Mouse (Mus musculus) ZHBTc4 (cell line): ENCODE measurements around the gene Exoc3l.

Source experiments
- DNase-seq: peaks from one replicate; pipeline ENCODE4 v3.0.0-alpha.2; 2011; ENCODE audit warnings: low read depth, low spot score

The Exoc3l gene

DNA sequence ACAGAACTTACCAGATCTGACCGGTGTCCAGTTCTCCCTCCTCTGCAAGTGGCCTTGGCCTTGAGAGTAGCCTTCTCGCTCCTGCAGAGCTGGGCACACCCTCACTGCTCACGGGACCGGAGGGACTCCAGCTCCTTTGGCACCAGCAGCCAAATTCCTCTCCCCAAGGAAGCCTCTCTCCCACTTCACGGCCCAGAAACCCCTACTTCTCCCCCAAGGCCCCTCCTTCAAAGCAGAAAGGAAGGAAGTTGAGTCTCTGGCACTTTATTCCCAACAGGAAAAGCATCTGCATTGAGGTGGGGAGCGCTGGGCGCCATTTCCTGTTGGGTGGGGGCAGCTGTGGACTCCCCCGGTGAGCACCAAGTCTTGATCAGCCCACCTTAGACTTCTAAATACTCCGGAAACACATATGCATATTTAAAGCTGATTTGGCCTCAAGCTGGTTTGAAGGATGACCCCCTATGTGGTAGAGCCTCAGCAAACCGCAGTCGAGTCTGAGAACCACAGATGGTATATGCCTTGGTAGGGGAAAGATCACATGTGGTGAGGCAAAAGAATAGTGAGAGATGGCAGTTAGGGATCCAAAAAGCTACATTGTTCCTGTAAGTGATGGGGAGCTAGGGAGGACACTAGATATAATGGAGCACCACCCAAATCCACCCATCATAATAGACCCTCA is at the start of gene Exoc3l:
Gene Exoc3l (minus strand): TSS at position 207 of the 679 bp plus-strand sequence.
- DNase-seq, result no peak

DNA sequence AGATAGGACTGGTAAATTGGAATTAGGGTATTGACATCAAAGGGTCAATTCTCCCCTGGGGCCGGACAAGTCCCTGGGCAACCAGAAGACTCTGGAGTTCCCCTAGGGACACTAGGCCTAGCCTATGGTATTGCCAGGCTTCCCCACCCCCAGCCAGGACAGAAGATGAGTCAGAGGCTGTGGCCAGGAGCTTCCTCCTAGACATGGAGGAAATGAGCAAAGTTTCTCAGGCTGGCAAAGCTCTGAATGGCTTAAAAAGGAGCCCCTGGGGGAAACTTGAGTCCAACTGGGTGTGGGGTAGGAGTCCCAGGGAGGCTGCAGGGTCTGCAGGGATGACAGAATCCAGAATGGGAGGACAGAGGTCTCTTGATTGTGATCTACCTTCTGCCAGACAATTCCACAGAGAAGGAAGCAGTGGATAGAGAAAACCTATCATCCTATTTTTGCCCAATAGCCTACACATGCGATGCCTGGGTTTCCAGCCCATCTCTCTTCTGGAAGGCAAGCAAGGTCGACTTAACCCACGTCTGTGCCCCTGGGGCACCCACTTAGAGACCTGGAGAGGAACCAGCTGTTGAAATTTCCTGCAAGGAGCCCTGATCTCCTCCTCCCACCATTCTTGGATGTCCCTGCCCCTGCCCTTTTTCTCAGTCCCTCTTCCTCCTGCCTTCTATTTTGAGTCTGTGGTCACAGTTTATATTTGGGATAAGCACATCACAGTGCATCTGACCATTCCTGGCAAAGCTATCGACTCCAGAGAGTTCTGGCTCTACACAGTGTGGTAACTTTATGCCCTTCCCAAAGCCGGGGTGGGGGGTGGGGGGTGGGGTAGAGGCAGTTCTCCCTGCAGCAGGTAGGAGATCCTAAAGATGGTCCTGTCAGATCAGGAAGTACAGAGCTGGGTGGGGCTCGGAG is 49.4 kb upstream of the Exoc3l start:
- DNase-seq, result no peak

DNA sequence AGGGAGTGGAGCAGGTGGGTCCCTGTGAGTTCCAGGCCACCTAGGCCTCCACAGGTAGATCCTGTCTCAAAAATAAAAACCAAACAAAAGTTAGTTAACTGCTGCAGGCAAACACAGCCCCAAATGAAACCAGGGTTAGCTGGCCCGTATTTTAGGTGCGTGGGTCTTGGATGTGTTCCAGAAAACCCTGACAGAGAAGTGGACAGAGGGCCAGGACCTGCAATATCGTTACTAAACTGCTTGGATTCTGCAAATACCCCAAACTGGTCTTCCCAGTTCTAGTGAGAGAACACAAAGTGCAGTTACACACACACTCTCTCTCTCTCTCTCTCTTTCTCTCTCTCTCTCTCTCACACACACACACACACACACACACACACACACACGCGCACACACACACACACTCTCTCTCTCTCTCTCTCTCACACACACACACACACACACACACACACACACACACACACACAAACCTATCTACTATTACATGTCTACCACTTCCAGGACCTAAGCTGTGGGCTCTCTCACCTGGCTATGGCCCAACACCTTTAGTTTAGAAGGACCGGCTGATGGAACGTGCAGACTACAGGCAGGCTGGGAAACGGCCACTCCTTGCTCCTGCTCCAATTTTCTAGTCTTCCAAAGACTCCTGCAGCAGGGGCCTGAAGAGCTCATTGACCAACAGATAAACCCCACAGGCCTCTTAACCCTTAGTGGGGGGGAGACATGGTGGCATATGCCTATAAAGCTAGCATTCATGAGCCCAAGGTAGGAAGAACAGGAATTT is 48.1 kb upstream of the Exoc3l start:
- DNase-seq, result no peak

DNA sequence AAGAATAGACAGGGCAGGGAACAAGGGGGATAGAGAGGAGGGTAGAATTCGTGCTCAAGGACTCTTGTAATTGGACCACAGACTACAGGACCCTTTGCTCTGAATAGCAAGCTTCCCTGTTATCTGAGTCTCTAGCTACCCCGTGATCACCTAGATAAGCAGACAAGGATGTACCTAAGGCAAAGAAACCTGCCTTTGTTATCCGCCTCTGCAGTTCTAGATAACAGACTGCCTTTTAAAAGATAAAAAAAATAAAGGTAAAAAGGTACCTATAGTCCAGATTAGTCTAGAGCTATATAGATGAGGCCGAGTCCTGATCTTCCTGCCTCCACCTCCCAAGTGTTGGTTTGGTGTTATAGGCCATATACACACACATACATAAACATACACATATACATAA is 46.9 kb upstream of the Exoc3l start:
- DNase-seq, result no peak

DNA sequence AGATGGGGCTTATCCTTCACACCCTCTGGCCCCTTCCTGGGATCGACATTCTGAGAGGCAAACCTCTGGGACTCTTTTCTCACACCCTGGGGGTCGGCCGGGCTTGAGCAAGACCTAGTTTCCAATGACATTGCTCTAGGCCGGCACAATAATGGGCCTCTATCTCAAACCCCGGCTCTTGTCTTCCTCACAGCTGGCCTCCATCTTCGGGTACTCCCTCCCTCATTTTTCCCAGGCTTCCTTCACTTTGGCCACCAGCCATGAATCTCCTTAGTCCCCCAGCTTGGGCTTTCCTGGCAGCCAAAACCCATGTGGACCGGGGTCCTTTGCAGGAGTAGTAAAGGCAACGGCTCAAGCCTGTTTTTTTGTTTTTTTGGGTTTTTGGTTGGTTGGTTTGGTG is 45.5 kb upstream of the Exoc3l start:
- no peak for DNase-seq

DNA sequence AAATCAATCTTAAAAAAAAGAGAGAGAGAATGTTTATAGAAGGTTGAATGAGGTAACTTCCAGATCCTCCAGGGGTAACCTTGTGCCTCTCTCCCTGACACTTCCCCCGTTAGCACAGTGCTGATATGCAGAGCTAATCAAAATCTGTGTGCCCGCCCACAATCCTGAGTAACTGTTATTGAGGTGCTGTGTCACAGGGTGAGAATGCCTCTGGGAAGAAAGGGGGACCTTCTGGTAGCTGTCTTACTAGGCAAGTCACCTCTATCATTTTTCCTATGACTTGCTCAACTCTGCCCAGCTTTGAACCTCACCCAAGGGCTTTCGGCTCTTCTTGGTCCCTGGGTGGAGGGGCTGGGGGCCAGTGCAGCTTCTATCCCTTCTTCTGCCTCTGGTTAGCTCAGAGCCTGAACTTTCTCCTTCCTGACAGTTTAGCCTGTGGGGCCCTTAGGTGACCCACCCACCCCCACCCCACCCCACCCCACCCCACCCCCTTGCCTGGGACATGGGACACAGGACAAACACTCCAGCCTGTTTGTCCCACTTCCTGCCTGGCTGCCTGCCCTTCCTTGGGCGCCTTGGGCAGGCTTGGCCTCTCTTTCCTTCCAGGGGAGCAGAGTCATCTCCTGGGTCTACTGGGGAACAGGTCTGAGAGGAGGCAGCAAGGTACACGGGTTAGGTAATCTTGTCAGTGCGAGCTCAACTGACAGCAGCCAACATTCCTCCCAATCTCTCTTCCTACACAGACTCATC is 44.2 kb upstream of the Exoc3l start:
- no peak for DNase-seq

DNA sequence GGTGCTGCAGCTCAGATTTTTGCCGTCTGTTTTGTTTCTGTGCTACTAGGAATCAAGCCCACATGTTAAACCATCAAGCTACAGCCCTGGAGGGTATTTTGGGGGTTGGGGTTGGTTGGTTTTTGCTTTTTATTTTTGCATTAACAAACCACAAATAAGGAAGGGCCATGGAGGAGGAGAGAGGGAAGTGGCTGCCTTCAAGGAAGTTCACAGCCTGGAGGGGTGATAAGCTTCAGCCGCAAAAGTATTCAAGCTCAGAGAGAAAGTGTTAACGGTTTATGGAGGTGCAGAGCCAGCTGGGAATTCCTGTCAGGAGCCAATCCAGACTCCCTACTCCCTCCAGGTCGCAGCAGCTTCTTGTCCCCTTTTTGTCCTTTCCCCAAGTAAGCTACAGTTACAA is 43.1 kb upstream of the Exoc3l start:
- no peak for DNase-seq

DNA sequence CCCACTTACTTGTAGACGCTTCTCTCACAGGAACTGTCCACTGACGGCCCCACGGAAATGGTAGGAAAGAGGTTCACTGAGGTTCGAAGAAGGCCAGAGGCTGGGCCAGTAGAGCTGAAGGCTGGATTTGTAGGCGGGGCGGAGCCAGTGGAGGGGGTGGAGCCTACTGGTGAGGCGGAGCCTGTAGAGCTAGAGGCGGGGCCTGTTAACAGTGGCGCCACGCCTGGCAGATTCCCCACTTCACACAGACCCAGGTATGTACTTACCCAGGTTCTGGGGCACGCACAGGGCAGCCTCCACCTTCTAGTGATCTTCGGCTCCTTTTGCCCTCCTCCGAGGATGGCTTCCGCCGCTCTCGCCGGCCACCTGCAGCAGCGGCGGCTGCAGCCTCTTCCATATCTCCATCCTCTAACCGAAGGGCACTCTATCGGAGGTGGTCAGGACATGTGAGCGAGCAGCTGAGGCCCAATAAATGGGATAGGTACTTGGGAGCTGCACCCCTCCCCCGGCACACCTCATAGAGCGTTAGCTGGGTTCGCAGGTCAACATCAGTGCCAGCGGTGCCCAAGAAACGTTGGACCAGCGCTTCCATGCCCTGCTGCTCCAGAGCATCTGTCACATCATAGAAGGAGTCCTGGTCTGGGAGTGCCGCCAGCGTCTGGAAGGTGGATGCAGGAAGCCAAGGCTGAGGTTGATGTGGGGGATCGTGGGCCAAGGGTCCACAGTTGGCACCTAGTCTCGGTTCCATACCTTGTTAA is 40.7 kb upstream of the Exoc3l start:
- DNase-seq, result peak; percentile 90

DNA sequence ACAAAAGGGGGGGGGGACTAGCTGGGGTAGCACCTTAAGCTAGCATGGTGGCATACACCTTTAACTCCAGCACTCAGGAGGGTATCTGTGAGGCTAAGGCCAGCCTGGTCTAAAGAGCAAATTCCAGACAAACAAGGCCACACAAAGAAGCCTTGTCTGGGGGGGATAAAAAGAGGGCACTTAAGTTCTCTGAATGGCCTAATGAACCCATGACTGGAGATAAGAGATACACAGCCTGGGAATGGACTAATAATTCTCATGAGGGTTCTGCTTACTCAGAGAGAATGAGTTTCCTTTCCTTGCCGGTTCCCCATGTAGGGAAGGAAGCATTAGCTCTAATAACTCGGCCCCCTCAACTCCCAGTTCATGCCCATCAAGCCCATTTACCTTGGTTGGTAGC is 36.6 kb upstream of the Exoc3l start:
- no peak for DNase-seq

DNA sequence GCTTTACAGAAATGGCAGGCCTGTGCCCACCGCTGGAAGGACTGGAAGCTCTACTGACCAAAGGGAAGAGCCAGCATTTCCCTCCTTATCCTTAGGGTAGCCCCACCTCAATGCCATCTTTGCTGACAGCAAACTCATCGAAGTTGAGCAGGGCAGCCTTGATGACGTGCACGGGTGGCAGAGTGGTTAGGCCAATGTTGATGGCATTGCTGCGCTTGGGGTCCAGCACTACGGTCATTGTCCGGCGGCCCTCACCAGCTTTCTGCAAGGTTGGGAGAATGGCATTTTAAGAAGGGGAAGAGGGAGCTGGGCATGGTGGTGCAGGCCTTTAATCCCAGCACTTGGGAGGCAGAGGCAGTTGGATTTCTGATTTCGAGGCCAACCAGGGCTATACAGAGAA is 36.0 kb upstream of the Exoc3l start:
- no peak for DNase-seq

DNA sequence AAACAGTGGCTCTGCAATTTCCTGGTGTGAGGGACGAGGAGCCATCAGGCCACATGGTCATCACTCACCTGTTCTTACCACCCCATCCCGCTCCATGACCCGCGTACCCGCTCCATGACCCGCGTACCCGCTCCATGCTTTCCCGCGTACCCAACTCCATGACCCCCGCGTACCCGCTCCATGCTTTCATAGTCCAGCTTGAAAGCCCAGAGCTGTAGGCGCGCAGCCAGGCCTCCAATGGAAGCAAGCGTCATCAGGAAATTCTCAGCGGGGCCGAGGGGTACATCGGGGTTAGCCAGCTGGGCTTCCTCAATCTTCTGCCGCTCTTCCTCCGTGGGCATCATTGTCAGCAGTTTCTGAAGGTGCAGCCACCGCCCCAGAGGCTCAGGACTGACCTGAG is 35.6 kb upstream of the Exoc3l start:
- DNase-seq, result no peak

DNA sequence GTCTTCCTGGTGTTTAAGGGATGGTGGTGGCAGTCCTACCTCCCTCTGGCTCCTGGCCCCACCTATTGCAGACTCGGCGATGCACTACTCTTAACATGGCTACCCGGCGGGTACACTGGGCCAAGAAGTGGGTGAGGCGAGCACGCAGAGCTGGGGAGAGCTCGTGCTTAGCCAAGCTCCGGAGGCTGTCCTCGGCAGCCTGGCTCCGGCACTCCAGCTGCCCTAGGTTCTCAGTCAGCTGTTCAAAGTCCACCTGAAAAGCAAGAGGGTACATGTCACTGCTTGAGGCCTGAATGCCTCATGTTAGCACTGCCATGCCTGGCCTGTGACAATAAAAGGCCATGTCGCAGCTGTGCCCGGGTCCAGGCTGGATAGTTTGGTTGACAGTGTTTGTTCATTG is 34.4 kb upstream of the Exoc3l start:
- DNase-seq, result no peak

DNA sequence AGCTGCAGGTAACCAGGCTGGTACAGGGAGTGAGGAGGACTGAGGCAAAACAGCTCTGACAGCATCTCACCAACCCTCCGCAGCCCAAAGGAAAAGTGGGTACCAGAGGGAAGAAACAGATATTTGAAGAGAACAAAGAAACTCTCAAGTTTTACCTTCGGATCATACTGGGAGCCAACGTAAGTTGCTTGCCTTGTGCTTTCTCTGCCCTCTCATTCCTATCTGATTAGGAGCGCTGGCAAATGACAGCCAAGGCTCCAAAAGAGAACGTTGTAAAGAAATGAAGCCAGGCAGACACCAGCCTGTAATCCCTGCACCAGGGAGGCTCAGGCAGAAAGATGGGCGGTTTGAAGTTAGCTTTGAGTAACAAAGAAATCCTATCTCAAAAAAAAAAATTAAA is 31.1 kb upstream of the Exoc3l start:
- DNase-seq, result no peak

DNA sequence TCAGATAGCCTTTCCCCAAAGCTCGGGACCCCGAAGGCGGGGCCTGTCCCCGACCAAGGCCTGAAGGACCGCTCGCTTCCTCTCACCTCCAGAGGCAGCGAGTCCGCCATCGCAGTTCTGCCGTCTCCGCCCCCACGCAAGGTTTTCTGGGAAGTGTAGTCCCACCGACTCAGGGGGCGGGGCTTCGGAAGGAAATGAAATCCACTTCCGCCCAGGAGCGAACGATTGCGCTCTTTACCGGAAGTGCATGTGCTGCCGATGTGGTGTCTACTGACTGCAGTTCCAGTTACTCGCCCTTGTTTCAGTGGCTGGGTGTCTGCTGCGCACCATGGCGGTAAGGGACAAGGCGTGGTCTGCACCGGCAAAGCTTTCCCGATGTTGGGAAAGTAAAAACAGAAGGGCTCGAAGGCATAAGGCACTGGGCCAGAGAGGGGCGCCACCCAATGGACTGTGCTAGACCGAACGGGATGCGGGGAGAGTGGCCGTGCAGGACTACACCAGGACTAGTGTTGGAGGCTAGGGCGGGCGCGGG is 30.3 kb upstream of the Exoc3l start, which contains the start of the genes Lrrc29 and Tmem208:
Gene Lrrc29 (minus strand): TSS at position 138 of the 532 bp plus-strand sequence.
Gene Tmem208 (plus strand): TSS at position 214 of the 532 bp plus-strand sequence.
- DNase-seq, result peak; percentile 99

DNA sequence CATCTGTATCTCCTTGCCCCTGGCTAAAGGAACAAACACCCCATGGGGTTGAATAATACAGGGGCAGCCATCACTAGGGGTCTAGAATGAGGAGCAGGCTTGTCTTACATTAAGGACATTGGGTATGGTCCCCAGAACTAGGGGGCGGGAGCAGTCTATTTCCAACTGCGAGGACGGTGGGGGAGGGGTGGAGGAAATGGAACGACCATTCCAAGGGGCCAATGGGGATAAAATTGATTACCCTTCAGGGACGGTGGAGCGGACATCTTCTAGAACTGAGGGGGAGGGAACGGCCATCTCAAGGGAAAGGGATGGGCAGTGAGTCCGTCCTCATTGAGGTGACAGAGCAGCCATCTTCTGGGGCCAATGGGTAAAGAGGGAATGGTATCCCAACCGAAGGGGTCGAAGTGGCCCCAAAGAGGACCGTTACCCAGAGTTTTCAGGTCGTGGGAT is 29.8 kb upstream of the Exoc3l start:
- DNase-seq, result peak; percentile 29

DNA sequence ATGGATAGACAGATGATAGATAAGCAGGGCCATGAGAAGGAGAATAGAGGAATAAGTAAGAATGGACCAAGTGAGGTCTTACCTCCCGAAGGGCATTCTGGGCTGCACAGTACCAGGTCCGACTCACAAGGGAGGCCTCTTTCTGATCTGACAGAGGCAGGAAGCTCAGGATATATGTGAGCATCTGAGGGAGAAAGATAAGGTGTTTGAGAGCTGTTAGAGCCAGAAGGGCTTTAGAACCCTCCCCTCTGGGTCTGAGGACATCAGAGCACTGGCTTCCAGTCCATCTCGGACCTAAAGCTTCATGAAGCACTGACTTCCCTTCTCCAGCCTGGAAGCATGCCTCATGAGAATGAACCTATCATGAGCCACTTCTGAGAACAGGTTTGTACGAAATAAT is 27.3 kb upstream of the Exoc3l start:
- no peak for DNase-seq

DNA sequence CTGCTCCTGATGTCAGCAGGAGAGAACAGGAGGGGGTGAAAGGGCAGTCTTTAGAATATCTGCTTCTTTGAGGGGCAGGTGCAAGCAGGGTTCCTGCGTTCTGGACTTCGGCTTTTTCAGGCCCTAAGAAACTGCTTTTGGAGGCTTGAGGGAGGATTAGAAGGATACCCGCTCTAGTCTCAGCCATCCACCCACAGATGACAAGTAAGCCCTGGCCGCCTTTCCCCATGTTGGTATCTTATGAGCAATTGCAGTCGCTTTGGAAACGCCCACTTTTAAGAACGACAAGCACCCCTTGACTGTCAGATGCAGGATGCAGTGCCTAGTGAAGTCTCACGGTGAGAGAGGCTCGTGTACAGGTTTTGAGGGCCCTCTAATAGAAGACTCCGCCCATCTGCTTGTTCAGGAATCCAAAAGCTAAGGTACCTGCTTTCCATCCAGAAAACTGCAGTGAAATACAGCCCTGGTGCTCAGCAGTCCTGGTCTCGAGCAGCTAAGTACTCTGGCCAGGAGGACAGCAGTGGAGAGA is 22.8 kb upstream of the Exoc3l start:
- no peak for DNase-seq

DNA sequence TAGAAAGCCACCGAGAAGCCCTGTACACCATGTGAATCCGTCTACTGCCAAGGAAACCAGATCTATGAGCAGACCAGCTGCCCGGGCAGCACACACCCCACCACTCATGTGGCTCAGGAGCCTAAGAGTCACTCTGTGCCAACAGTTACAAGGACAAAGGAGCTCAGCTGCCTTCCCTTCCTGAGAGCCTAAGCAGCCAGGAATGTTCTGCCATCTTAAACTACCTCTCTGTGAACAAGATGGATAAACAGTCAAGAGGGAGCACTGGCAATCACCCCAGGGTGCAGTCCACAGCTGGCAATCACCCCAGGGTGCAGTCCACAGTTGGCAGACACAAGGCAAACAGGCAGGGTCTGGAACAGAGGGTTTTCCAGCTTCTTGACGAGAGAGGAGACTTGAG is 22.0 kb upstream of the Exoc3l start:
- DNase-seq, result no peak

DNA sequence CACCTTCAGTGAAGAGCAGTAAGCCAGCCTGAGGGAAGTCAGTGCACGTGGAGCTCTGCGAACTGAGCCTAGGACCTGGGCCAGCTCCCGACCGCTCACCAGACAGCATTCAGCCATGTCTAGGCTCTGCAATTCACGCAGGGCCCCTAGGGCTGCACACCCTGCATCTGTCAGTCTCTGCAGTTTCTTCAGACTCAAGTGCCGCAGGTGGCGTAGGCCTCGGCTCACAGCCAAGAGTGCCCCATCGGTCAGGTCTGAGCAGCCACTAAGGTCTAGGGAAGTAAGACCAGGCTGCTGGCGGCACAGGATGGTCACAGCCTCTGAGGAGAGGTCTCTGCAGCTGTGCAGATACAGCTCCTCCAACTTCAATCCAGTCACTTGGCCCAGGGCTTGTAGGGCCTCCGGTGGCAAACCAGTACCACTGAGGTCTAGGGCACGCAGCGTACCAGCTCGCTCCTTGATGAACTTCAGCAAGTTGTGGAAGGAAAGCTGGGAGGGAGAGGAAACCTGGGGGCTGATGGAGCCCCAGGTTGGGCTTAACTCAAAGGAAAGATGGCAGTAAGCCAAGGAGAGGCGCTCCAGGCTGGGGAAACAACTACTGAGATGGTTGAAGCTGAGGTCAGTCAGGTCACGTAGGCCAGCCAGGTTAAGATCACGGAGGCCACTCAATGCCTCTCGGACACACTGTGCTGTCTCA is 19.3 kb upstream of the Exoc3l start:
- no peak for DNase-seq
